Mouse (Mus musculus): ENCODE measurements around the gene Npb. TPM values are rescaled to one million over a fixed set of nuclear protein-coding genes. Genes with fewer than 3 reads are reported as not detected.
A peak's percentile ranks its signal among the peaks of the same experiment; 100 is the strongest.
"Not testable (repeated sequence)": the region's sequence is repeated elsewhere in the genome, so short reads cannot be mapped to it uniquely, and the experiment has no call there.

The Npb gene
- total RNA-seq, 2 experiments from 2014 or later: not detected

- DNase-seq (ENCODE audit: low spot score in 2 of 2): no peak
- intact Hi-C loops (cut with DNase I): no loop called here
Observed at GRCm38 (mm10) chr11:120578694-120579243, 29.5 kb upstream of the Npb start.

DNA sequence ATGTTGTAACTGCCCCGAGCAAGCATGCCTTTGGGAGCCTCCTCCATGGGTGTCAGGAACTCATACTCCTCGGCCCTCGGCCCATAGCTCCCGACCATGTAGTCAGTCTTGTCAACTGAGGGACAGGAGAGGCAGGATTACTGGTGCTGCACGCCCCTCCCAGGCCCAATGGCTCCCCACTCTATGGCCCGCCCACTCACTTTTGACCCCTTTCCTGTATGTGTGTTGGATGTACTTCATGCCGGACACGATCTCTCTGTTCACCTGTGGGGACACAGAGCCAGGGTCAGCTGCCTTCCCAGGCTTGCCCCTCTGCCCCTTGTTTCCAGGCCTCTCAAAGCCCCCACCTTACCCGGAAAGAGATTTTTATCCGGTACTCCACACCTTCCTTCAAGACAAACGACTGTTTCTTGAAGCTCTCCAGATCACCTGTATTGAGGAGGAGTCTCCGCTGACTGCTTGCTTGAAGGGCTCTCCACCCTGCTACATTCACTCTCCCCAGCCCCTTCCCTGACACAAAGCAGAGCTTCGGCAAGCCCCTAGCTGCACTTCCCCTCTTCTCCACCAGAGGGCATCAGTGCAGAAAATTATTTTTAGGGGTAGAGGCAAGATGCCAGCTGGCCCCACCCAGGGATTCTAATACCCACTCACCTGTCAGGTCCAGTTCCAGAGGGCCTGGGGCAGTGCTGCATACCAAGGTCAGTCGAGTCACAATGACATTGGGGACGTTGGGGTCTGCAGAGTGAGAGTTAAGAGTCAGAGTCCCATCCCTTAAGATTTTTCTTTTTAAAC is 28.8 kb upstream of the Npb start:
- intact Hi-C loops (cut with DNase I): loop anchor here (2.0 kb wide), 2 partner anchors 61 to 133 kb away; partner anchors contain the start of genes Cenpx and Lrrc45
- DNase-seq (ENCODE audit: low spot score in 2 of 2): peak; percentile 62 to 67

DNA sequence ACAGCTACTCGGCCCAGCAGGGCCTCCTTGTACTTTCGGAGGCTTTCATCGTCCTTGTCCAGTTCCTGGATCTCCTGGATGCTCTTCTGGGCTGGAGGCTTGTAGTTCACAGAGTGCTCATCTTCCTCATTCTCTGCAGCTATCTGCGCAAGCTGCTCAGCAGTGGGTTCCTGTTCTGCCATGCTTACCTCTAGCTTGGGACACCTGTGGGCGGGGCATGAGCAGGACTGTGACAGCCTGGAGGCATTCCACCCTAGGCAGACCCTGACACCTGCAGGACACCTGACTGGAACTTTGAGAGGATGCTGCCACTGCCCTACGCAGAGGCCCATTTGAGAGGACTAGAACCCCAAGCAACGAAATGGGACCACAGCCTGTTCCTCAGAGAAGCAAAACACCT is 28.1 kb upstream of the Npb start:
- intact Hi-C loops (cut with DNase I): loop anchor here (2.0 kb wide), 2 partner anchors 61 to 133 kb away; partner anchors contain the start of genes Cenpx and Lrrc45
- DNase-seq (ENCODE audit: low spot score in 2 of 2): peak; percentile 16 to 21

GRCm38 (mm10) chr11:120580871-120581331 is 27.4 kb upstream of the Npb start:
- intact Hi-C loops (cut with DNase I): loop anchor here (1.0 to 2.0 kb wide), 3 partner anchors 8 to 132 kb away; partner anchors contain the start of genes Cenpx, Lrrc45 and P4hb
- peak; percentile 38 to 52 for DNase-seq (ENCODE audit: low spot score in 2 of 2)

DNA sequence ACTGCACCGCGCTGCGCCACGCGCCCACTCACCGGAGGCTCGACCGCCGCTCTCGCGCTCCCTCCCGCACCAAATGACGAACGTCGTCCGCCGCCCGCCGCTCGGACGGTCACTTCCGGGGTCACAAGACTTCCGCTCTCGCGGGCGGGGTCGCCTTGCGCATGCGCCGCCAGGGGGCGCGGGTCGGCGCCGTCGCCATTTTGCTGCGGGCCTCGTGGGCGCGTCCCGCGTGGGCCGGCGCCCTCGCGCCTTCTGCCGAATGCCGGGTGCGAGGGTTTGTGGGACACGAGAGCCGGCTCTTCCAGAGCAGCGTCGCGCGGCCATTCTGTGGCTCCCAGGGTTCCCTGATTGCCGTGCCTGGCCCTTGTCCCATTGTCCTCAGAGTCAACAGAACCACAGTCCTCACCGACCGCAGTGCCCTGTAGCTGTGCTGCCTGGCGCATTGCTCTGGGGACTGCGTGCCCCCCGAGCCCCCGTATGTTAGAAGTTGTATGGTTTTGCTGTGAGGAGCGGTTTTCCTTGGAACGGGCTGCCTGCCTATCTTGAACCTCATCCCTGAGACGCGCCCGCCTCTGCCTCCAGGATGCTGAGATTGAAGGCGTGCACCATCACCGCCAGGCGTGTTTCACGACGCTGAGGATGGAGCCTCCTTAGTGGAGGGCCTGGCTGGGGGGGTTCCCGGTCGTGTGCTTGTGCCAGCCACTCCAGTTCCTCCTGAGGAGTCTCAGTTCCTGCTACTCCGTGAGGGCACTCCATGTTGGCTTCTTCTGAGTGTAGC is 26.6 kb upstream of the Npb start, which contains the start of gene Arhgdia:
Gene Arhgdia (minus strand): TSS at position 135 of the 778 bp plus-strand sequence.
- intact Hi-C loops (cut with DNase I): loop anchor here (1.0 to 2.0 kb wide), 3 partner anchors 8 to 131 kb away; partner anchors contain the start of genes Cenpx, Lrrc45 and P4hb
- peak; percentile 90 to 92 for DNase-seq (ENCODE audit: low spot score in 2 of 2)

GRCm38 (mm10) chr11:120582268-120582981 is 25.9 kb upstream of the Npb start:
- peak in 1 of 2 experiments; percentile 24 for DNase-seq (ENCODE audit: low spot score in 2 of 2)
- intact Hi-C loops (cut with DNase I): no loop called here

DNA sequence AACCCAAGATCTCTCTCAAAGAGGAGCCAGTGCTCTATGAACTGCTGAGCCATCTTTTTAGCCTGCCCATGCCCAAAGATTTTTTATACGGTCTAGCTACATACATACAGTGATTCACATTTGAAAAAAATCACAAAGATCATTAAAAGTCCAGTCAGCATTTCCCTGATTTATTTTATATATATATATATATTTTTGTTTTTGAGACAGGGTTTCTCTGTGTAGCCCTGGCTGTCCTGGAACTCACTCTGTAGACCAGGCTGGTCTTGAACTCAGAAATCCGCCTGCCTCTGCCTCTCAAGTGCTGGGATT is 25.3 kb upstream of the Npb start:
- intact Hi-C loops (cut with DNase I); DNase-seq (ENCODE audit: low spot score in 2 of 2): not testable (repeated sequence)

- intact Hi-C loops (cut with DNase I): no loop called here
- DNase-seq (ENCODE audit: low spot score in 2 of 2): no peak
Observed at GRCm38 (mm10) chr11:120583937-120584336, 24.3 kb upstream of the Npb start.

DNA sequence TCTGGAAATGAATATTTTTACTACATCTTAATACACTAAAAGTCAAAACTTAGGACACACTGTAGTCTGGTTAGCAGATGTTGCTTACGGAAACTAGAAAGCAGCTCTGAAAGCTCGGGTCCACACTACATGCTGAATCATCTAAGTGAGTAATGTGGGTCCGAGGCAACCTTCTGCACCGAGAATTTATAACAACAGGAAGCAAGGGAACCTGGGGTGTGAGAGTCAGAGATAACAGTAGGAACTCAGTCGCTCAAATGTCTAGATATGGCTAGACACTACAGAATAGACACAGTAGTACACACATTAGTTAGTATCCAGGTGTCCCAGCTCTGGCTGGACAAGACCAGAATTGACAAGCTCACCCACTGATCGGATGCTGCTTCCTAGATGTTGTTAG is 19.7 kb upstream of the Npb start:
- intact Hi-C loops (cut with DNase I): no loop called here

GRCm38 (mm10) chr11:120597240-120598235 is 10.7 kb upstream of the Npb start:
- DNase-seq (ENCODE audit: low spot score in 2 of 2): no peak
- intact Hi-C loops (cut with DNase I): no loop called here

More for the DNA sequence above, 19.7 kb upstream of the Npb start:
- no peak for DNase-seq (ENCODE audit: low spot score in 2 of 2)

- intact Hi-C loops (cut with DNase I): no loop called here
- peak; percentile 95 to 96 for DNase-seq (ENCODE audit: low spot score in 2 of 2)
Observed at GRCm38 (mm10) chr11:120598283-120598989, 9.8 kb upstream of the Npb start, which contains the start of the genes Alyref and Anapc11. Alyref (minus strand) TSS chr11:120598365. Anapc11 (plus strand) TSS chr11:120598421.

GRCm38 (mm10) chr11:120598990-120599549 is 9.2 kb upstream of the Npb start:
- no peak for DNase-seq (ENCODE audit: low spot score in 2 of 2)
- intact Hi-C loops (cut with DNase I): no loop called here

GRCm38 (mm10) chr11:120600716-120601115 is 7.6 kb upstream of the Npb start:
- intact Hi-C loops (cut with DNase I): no loop called here
- DNase-seq (ENCODE audit: low spot score in 2 of 2): no peak

DNA sequence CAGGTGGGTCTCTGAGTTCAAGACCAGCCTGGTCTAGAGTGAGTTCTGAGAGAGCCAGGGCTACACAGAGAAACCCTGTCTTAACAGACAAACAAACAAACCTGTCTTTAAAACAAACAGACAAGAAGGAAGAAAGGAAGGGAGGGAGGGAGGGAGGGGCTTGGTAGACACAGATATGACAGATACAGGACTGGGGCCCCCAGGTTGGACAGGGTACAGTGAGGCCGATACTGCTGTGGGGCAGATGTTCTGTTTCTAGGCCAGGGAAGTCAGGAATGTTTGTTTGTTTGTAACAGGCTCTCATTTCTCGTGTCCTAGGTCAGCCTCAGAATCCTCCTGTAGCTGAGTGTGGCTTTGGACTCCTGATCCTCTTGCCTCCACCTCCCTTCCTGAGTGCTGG is 4.7 kb upstream of the Npb start:
- intact Hi-C loops (cut with DNase I): no loop called here
- DNase-seq (ENCODE audit: low spot score in 2 of 2): no peak

- intact Hi-C loops (cut with DNase I): no loop called here
- DNase-seq (ENCODE audit: low spot score in 2 of 2): no peak
Observed at GRCm38 (mm10) chr11:120605667-120606066, 2.6 kb upstream of the Npb start.

DNA sequence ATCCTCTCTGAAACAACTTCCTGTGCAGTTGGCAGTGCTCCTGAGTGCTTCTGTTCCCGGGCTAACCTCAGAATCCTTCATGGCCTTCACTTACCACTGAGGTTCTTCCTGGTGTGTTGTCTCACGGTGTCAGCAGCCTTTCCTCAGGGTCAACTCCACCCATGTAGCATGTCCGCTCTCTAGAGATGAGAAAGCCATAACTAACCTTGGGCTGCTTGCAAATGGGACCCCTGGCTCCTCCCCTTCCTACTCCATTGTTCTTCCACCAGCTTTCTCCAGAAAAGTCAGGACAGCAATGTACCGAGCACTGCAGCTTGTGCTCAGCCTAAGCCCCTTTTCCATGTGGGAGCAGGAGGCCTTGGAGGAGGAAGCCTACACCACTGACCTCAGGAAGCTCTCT is 1.5 kb upstream of the Npb start:
- intact Hi-C loops (cut with DNase I): no loop called here
- DNase-seq (ENCODE audit: low spot score in 2 of 2): no peak

GRCm38 (mm10) chr11:120609250-120609649 is 973 bp downstream of the Npb start:
- DNase-seq (ENCODE audit: low spot score in 2 of 2): no peak
- intact Hi-C loops (cut with DNase I): no loop called here

All from left cerebral cortex, postnatal 25 days (tissue).